Mouse (Mus musculus) urinary bladder, postnatal 36 days (tissue): ENCODE measurements around the gene Rab33b.

ENCODE experiments used
- DNase-seq, 2 experiments: peaks; one replicate each; pipeline ENCODE4 v3.0.0; 2022; ENCODE audit warnings: low spot score in 2 of 2, mixed read lengths in 1 of 2

Rab33b gene

GRCm38 (mm10) chr3:51511983-51512382 lies 28.3 kb downstream of the Rab33b start:
- DNase-seq, result no peak

DNA sequence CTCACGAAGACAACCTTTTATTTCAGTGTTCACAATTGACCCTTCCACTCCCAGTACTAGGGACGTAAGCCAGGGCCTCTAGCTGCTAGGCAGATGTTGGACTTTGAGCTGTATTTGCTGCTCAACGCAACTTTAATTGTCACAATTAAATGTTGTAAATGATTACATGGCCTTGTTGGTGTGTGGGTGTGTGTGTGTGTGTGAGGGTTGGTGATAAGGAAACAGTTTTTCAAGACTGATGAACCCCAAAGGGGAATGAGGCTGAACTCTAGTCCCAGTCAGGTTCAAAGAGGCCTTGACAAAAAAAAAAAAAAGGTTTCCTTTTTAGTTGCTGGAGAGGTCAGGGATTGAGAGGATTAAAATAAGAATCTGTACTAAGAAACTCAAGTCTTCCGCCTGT lies 33.7 kb downstream of the Rab33b start:
- no peak for DNase-seq

GRCm38 (mm10) chr3:51517878-51518762 lies 34.4 kb downstream of the Rab33b start:
- DNase-seq, result no peak

DNA sequence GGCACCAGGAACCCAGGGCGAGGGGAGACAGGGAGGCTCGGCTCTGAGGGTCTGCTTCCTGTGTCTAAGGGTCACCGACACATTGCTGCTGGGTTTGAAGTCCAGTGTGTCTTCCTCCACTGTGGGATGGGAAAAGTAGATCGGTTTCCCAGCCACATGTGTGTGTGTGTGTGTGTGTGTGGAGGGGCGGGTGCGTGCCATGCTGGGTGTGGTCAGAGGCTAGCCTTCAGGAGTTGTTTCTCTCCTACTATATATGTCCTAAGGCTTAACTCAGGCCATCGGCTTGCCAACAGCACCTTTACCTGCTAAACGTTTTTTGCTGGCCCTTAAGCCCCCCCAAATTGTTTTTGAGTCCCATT lies 35.0 kb downstream of the Rab33b start:
- DNase-seq, result no peak

DNA sequence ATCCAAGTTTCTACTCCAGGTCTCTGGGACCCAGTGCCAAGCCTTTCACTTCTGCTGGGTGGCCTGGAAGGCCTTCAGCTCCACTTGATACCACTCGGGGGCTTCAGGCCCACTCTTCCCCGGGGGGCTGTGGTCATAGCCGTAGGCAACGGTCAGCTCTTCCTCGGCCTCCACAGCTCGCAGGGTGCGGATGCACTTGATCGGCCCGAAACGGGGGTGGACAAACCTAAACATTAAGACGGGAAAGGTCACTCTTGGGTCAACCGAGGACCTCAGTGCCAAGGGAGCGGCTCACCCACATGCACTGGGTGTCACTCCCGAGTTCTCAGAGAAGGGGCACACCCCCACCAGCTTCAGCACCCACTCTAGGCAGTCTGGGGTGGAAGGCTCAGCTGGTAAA lies 37.5 kb downstream of the Rab33b start:
- no peak for DNase-seq

DNA sequence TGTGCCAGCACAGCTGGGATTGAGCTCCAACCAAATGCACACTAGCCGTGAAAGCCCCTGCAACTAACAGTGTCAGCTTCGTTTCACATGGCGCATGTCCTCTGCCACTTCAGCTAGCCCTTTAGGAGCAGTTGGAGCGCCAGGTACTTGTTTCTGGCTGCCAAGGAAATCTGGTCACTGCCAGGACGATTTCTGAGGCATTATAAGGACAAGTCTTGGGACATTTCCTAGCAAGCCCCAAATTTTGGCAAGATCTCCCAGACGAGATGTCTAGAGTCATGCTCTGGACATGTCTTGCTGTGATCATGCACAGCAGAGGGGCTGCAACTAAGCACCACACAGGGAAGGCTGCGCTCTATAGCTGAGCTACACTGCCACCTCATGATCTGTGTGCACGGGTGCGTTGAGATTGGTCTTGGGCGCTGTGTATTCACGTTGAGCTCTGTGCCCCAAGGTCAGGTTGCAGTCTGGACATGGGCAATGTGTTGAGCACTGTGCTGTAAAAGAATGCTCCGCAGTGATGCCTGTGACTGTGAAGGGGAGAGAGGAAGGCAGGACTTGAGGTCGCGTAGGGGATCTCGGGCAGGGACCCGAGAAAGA lies 41.6 kb downstream of the Rab33b start:
- no peak for DNase-seq

- DNase-seq, result no peak
These were observed 43.2 kb downstream of the Rab33b start for GRCm38 (mm10) chr3:51526891-51527290.

- peak in 1 of 2 experiments; percentile 75 for DNase-seq
These were observed 48.0 kb downstream of the Rab33b start for GRCm38 (mm10) chr3:51531473-51532281.

- no peak for DNase-seq
These were observed 48.5 kb downstream of the Rab33b start for GRCm38 (mm10) chr3:51532282-51532620.

- DNase-seq, result no peak
These were observed 49.9 kb downstream of the Rab33b start for GRCm38 (mm10) chr3:51533573-51533972.

GRCm38 (mm10) chr3:51534013-51534412 lies 50.3 kb downstream of the Rab33b start:
- no peak for DNase-seq

DNA sequence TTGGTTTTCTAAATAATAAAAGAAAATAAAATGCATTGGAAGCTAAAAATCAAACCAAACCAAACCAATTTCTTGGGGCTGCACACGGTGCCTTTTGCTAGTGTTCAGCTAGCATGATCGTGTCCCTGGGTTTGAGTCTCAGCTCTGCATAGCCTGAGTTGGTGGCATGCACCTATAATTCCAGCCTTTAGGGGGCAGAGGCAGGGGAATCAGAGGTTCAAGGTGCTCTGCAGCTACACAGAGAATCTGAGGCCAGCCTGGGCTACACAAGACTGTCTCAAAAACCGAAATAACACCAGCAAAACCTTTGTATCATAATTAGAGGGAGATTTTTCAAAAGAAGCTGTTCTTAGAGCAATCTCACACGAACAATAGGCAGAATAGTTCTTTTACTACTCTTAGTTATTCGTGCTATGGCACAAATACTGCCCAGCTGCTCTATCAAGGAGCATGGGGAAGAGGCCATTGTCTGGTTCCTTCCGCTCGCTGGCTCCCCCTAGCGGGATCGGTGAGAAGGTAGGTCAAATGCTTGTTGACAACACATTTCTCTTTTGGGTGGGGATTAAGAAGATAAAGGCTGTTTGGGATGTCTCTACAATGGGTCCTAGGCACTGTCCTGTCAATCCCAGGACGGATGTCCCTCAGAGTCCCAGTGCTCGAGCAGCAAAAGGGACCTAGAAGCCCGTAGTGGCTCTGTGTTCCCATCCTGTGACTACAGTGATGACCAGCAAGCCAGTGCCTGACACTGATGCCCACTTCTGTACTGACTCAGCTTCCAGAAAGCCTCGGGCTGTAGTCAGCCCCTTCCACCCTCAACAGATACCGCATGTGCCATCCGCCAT lies 56.1 kb downstream of the Rab33b start:
- peak; percentile 42 to 69 for DNase-seq

DNA sequence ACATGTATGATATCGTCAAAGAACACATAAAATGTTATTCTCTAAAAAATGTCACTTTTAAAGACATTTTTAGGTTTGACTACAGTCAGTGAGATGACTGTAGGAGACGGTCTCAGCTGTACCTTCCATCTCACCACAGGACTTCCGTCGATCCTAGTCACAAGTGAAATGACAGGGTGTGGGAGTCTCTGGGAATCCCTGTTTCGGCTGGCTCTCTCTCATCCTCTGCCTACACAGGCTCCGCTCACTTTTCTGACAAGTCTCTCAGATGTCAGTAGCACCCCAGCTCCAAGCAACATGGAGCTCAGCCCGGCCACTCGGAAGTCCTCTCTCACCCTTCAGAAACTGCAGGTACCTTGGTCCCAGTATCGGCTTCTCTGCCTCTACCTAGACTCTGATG lies 56.9 kb downstream of the Rab33b start:
- DNase-seq, result no peak

DNA sequence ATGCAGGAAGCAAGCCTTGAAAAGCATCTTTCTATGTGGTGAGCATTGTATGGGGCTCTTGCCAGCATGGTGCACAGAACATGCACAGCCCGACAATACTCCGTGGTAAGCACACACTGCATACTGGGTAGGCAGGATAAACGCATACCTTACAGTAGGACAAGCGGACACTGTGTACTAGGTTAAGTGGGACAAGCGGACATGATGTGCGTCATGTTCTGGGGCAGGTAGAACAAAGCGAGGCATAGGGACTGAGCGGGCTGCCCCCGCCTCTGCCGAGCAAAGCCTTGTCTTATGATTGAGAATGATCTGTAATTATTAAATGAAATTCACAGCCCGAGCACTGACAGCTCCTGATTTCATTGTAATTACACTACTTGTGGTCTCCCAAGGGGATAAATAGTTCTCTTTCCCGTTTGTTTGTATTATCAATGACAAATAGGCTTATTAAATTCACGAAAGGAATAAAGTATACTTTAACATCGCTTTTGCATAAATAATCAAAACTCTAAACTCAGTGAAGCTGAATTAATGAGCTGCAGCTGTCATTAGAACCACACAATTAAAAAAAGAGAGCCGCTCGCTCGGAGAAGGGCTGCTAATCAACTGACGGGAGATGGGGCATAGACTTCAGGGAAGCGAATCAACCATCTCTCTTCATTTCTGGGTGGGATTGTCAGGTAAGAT lies 60.9 kb downstream of the Rab33b start:
- no peak for DNase-seq
